Mouse (Mus musculus) heart, postnatal 36 days (tissue): ENCODE measurements around the gene Scimp. TPM values are rescaled to one million over a fixed set of nuclear protein-coding genes. Genes with fewer than 3 reads are reported as not detected.
"Not testable (repeated sequence)": the region's sequence is repeated elsewhere in the genome, so short reads cannot be mapped to it uniquely, and the experiment has no call there.

Source experiments
- DNase-seq, 2 experiments: peaks; one replicate each; pipeline ENCODE4 v3.0.0; 2021 to 2022
- intact Hi-C: fragments of 180-260 bp; cut with DNase I; formaldehyde crosslinking; loops from one replicate; pipeline ENCODE4 v1.15.1; 2025
- total RNA-seq, 2 experiments: library from RNA; stranded (reverse); gene quantifications; 2 replicates each; pipeline ENCODE4 v1.2.3; 2021

The Scimp gene
- total RNA-seq, 2 experiments from 2014 or later = 0.47 to 0.89 TPM

DNA sequence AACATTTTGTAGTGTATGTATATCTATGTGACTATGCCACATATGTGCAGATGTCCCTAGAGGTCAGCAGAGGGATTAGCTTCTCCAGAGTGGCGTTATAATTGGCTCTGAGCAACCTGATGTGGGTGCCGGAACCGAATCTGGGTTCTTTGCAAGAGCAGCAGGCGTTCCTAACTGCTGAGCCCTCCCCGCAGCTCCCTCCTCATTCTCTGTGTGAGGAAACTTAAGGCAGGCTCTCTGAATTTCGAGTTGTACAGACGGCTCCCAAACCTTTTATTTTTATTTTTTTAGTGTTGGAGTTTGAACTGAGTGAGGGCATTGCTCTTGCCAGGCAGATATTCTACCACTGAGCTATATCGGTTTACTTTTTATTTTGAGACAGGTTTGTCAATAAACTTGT lies 2.7 kb upstream of the Scimp start:
- intact Hi-C loops = loop anchor here (1.0 kb wide), 1 partner anchor 38 kb away; no protein-coding TSS in a partner anchor
- DNase-seq = no peak

DNA sequence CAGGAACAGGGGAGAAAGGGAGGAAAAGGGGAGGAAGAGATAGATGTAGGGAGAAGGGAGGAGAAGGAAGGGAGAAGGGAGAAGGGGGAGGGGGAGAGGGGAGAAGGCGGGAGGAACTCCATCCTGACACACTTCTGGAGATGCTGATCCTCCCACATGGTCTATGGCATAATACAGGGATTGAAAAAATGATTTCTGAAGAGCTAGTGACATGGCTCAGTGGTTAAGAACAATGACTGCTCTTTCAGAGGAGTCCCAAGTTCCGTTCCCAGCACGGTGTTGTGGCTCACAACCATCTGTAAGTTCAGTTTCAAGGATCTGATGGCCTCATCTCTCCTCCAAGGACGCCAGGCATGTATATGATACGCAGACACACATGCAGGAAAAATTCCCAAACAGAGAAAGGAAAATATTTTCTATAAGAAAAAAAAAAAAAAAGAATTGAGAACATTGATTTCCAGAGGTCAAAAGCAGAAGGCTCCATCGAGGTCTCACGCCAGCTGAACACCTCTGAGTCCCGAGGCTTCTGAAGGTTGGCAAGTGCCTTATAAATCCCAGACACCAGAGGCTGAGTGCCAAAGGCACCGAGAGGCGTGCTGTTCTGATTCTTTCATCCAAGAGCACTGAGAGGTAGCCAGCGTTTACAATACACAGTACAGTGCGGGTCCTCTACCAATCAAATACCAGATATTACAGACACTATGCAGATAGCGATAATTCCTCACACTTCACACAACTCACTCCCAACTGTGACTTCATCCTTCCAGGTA lies 730 bp downstream of the Scimp start:
- DNase-seq = no peak
- intact Hi-C loops = no loop called here

DNA sequence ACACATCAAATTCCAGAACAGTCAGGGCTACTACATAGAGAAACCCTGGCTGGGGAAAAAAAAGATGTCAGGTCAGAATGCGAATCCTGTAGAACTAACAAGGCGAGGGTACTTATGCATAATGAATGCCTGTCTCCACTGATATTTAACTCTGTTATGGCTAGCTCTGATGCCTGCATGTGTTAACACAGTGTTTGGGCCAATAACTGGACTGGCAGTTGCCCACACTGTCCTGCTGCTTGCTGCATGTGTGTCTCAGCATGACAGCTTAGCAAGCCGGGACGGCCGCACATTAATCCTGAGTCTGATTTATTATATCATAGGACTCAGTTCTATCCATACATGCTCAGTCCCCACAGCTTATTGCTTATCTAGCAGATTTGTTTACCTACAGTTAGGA lies 1.3 kb downstream of the Scimp start:
- intact Hi-C loops = no loop called here
- DNase-seq = no peak

DNA sequence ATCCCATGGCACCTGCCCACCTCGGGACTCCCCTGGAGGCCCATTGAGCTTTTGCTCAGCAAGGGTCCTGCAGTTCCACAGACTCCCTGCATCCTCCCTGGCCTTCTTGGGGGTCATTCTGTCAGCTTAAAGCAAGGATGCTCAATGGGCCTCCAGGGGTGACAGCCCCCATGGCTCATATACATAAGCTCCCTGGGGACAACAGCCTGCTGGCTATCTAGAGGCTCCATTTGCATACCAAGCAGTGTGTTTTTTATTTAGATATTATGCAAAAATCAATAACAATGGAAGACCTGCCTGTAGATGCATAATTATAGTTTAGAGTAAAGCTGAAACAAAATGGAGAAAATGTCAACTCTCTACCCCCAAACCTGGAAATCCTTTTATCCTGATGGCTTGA lies 3.4 kb downstream of the Scimp start:
- no peak for DNase-seq
- intact Hi-C loops = no loop called here

DNA sequence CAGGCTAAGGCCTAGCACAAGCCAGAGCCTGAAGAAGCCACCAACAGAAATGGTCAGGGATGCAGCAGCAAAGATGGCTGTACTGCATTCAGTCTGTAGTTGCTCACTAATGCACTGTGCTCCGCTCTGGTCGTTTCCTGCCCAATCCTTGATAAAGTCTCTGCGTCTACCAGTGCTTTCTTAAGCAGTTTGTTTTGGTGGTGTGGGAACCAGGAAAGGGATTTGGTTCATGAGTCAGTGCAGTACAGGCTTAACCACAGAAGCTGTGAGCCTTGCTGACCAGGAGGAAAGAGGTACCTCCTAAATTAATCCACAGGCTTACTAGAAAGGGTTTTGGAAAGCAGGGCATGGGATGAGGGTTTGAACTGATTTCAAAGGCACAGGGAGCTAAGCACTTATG lies 4.3 kb downstream of the Scimp start:
- intact Hi-C loops = no loop called here
- DNase-seq = no peak

DNA sequence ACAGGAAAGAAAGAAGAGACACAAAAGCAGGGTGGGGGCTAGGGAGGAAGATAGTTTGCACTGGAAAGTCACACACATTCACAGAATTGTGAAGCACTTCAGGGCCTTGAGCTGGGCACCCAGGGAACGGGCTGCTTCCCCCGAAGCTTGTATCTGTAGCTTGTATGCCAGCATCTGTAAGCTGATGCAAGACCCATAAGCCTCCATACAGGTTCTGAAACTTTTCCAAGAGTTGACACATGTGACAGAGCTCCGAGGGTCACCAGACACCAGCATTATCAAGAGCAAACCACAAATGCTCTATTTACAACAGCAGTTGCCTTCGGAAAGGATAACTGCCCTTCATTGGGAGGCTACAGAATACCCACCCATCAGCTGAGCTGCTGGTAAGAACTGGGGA lies 4.8 kb downstream of the Scimp start:
- DNase-seq = no peak
- intact Hi-C loops = no loop called here

DNA sequence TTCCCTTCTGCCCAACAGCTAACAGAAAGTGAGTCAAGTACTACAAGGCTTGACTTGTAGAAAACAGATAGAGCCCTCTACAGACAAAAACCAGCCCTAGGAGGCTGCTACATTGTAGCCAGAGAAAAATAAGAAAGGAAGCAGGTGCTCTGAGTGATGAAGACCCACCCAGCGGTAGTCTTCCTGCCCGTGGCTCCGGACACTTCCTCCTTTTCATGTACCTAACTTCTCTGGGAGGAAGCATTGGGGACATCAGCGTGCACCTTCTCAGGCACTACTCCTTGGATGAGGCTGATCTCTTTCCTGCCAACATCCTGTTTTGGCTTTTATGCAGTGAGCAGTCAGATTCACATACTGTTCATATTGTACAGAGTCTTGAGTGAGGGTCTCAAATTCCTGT lies 5.7 kb downstream of the Scimp start:
- no peak for DNase-seq
- intact Hi-C loops = no loop called here

DNA sequence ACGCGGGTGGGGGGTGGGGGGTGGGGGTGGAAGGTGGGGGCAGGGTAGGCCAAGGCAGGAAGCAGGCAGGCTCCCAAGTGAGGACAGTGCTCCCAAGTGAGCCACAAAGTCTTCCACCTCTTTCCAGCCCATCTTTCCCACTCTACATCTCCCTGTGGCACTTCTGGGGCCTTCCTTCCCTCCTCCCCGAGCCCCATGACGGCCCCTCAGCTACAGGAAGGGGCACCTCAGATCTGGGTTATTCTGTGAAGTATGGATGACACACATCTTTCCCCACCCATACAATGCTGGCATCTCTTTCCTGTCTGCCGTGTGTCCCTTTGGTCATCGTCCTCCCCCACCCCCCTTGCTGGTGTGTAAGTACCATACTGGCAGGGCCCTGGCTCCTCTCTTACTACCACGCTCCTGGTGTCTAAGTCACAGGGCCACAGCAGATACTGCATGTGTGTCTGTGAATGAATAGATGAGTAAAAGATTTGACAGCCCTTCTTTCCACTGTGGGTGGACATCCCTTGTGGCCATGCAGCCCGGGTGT lies 6.7 kb downstream of the Scimp start:
- intact Hi-C loops = no loop called here
- DNase-seq = no peak

DNA sequence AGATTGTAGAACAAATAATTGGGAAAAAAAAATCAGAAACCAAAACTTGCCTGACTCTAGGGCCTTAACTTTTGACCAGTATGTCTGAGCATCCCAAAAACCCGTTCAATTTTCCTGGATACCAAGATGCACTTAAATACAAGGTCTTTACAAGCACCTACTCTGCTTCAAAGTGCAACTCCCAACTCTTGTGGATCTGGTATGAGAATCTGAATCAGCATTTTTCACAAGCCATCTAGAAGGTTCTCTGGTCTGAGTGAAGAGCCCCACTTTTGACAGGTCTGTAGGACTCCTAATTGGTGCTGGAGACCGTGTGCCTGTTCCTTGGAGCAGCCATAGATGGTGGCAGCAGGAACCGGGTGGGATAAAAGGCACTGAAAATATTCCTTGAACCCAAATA lies 8.0 kb downstream of the Scimp start:
- DNase-seq = no peak
- intact Hi-C loops = no loop called here

DNA sequence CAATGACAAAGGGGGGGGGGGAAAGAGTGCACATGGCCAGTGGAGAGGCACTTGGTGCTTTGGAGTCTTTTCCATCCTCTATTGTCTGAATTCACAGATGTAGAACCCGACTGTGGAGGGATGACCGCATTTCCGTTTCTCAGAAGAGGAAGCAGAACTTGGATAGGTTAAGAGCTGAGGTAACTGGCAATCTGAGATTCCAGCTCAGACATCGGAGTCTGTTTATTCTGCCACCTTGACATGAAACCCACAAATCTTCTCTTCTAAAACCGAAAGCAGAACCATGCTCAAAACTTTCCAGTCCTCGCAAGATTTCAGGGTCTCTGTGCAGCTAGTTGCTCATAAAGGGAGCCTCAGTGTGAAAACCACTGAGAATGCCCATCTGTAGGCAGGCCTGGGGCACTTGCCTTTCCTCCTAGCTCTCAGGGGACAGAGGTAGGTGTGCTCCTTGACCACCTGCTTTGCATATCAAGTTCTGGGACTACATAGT lies 8.6 kb downstream of the Scimp start:
- intact Hi-C loops = no loop called here
- no peak for DNase-seq

DNA sequence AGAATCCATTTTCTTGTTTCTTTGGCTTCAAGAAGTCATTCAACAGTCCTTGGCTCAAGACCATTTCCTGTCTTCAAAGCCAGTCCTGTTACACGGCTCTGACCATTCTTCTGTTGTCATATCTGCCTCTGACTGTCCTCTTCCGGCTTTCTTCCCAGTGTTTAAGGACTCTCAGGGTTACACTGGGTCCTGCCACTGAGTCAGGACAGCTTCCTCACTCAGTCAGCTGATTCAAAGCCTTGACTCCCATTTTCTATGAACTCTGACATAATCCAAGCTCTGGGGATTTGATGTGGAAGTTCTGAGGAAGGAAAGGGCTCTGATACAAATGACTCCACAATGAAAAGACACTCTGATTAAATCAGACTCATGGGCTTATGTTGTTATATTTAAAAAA lies 9.5 kb downstream of the Scimp start:
- intact Hi-C loops = no loop called here
- no peak for DNase-seq

DNA sequence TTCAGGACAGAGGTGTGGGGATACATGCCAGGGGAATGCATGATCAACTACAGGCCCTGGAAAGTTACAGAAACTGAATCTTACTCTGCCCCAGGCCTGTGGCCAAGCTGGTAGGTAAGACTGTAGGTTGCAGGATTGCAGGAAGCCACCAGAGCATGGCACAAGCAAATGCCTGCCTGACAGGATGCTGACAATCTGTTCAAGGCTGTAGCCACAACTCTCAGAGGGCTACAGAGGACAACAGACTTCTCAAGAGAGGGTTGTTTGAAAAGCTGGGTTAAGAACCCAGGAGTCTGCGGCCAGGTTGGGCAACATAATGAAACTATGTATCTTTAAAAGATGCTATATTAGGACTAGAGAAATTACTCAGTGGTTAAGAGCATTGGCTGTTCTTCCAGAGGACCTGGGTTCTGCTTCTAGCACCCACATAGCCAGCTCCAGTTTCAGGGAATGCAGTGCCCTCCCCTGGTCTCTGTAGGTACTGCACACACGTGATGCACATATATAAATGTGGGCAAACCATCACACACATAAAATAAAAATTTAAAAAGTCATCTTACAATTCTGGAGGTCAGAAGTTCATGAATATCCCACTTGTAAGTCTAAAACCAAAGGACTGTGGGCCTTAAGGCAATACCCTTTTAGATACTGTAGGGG lies 10.1 kb downstream of the Scimp start:
- intact Hi-C loops = no loop called here
- no peak for DNase-seq

DNA sequence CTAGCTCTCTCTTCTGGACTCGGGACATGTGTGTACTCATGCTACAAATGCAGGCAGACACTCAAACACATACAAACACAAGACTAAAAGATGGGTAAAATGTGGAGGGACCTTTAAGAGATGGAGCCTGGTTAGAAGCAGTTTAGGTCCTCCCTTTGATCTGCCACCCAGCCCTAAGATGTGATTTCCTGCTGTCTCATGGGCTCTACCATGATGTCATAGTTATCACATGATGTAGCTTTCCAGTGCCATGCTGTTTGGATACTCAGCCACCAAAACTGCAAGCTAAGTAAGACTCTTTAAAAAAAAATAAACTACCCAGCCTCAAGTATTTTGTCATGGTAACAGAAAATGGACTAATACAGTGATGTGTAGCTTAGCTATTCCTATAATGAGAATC lies 20.0 kb downstream of the Scimp start:
- DNase-seq = no peak
- intact Hi-C loops = no loop called here

DNA sequence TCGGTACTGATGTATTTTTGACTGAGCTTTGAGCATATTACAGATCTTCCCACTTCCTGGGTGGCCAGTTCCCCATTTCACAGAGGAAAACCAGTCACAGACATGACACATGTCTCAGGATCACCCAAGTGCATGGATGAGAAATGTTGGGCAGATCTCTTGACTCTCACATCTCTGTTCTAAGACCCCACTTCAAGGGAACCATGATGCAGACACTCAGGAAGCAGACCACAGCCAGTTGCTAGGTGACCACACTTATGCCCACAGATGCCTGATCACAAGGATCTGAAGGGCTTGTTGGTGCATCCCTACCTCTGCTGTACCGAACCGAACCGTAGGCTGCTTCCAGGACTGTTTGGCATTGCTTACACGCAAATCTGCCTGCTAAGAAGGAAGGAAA lies 20.7 kb downstream of the Scimp start:
- DNase-seq = no peak
- intact Hi-C loops = no loop called here

DNA sequence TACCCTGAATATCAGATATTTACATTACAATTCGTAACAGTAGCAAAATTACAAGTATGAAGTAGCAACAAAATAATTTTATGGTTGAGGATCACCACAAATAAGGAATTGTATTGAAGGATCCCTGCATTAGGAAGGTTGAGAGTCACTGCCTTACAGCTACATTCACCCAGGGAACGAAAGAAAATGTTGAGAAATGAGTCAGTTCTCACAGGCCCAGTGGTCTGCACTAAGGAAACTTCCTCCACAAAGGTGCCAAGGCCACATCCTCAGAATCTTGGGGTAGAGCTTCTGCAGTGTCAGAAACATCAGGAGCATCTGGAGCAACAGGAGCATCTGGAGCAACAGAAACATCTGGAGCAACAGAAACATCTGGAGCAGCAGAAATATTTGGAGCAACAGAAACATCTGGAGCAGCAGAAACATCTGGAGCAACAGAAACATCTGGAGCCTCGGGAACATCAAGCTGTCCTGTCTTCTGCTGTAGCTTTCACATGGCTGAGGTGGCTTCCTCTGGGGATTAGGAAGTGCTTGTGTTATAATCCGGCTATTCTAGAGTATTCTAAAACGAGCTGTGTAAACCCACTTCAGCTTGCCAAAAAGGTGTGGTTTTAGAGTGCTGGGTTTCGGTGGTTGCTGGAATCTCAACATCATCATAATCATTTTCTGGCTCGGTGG lies 21.4 kb downstream of the Scimp start:
- intact Hi-C loops = no loop called here
- no peak for DNase-seq

DNA sequence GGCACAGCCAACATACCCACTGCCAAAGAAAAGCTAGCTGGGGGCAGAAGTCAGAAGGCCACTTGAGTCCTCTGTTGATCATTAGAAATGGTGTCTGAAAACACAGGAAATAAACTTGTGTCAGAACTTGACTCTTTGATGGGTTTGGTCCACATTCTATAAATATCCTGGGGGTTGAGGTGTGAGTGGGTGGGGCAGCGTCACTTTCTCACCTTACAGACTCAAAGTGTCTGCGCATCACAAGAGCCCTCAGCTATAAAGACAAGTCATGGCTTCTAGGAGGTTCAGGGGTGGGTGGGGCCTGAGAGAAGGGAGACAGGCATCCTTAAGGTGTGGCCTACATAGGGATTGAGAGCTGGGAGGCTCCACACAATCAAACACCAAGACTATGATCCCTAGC lies 22.0 kb downstream of the Scimp start:
- intact Hi-C loops = no loop called here
- DNase-seq = no peak

DNA sequence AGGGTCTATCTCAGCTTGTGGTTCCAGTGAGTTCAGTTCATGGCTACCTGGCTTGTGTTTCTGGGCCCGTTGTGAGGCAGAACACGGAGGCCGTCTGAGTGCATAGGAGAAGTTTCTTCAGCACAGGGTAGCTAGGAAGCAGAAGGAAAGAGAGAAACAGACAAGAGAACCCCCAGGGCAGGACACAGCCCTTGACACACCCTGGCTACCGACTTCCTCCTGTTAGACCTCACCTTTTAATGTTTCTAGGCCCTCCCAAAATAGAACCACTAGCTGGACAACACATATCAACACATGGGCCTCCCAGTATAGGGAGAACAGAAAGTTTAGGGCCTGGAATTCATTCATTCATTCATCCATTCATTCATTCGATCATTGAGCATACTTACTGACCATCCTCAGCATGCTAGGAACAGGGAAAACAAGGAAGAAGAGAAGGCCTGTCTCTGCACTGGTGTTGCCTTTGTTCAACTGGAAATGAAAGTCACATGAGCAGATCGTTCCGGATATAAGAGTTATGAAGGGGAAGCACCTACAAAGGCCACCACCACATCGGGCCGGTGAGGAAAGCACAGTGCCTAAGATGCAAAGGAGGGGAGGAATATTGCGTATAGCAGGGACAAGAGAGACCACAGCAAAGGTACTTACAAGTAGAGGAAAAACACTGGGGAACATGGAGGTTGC lies 23.3 kb downstream of the Scimp start:
- intact Hi-C loops = no loop called here
- no peak for DNase-seq

DNA sequence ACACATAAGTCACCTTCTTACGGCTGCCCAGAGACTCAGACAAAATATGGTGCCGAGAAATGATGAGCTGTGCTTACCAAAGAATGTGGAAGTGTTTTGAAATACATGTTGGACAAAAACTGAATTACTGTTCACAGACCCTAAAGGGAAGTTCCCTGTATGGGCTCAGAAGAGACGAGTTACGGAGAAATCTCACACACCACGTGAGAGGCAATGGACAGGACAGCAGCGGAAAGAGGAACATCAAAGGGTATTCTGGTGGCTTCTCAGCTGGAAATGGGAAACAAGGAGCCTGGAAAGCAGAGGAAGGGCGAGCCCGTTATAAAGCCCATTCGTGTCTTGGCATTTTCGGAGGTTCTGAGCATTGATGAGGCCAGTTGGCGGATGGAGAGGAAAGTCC lies 25.3 kb downstream of the Scimp start:
- no peak for DNase-seq
- intact Hi-C loops = no loop called here

DNA sequence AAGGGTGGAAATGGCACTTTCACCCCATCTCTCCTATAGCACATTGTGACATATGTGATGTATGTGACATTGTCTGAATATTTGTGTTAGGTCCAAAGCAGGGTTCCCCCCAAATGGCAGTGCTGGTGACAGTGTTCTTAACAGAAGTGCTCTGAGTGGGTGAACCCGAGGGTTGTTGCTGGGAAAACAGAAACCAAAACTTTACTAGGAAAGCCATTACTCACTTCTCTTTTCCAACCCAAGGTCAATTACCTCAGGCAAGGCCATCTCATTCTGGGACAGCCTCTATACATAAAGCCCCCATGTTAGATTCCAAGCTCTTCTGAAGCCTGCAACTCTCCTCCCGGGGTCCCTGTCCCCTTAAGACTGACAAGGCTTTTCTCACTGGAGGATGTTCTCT lies 26.5 kb downstream of the Scimp start:
- no peak for DNase-seq
- intact Hi-C loops = no loop called here

DNA sequence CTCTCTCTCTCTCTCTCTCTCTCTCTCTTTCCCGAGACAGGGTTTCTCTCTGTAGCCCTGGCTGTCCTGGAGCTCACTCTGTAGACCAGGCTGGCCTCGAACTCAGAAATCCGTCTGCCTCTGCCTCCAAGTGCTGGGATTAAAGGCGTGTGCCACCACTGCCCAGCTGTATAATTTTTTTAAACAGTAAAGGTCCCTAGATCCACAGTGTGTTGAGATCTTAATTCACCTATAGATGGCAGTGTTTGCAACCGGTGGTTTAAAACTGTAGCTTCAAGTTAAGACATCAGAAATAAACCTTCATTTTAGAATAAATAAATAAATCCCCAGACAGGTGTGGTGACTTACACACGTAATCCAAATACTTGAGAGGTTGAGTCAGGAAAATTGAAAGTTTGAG lies 34.3 kb downstream of the Scimp start:
- DNase-seq, intact Hi-C loops: not testable (repeated sequence)

DNA sequence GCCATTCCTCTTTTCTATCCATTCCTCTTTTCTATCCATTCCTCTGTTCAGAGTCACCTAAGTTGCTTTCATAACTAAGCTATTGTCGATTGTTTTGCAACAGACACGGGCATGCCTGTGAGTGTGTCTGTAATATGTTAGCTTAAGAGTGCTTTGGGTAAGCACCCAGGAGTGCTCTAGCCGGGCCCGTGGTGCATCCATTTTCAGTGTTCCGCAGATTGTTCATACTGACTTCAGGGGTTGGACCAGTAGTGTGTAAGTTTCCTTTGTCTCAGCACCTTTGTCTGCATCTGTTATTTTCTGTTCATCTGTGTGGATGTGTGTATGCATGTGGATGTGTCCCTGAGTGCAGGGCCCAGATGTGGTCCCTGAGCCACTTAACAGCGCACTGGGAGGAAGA lies 34.8 kb downstream of the Scimp start:
- no peak for DNase-seq
- intact Hi-C loops = loop anchor here (1.0 kb wide), 1 partner anchor 38 kb away; no protein-coding TSS in a partner anchor
